Mouse (Mus musculus): Measurements from ENCODE around the gene Lrrc10b. TPM values are rescaled to one million over a fixed set of nuclear protein-coding genes. Genes with fewer than 3 reads are reported as not detected.

Lrrc10b gene
- 1.9 and 2.0 TPM in 2 replicates for polyA plus RNA-seq (2016; fragmentation: Nextera tagmentation; extraction: Ambion mirVana)

- peaks cover 99% of the 10 kb centered on the region for H3K27me3 ChIP-seq (ENCODE audit: insufficient read depth, poor library complexity, severe bottlenecking)
- H3K36me3 ChIP-seq: no peaks in the 10 kb centered on the region
- peak within 1 kb of the TSS; percentile 82 for H3K27ac ChIP-seq
- H3K9me3 ChIP-seq: no peaks in the 10 kb centered on the region
- WGBS: under 1% methylated on average over 96 of the region's 96 CpGs
- peaks cover 66% of the 10 kb centered on the region for H3K4me1 ChIP-seq (replicated peaks)
- H3K4me3 ChIP-seq: peak within 1 kb of the TSS; percentile 58
- peak; percentile 81 for DNase-seq (ENCODE audit: low spot score)
Observed at GRCm38 (mm10) chr19:10456752-10457483, at the start of gene Lrrc10b. Gene Lrrc10b (minus strand): TSS chr19:10457473.

DNA sequence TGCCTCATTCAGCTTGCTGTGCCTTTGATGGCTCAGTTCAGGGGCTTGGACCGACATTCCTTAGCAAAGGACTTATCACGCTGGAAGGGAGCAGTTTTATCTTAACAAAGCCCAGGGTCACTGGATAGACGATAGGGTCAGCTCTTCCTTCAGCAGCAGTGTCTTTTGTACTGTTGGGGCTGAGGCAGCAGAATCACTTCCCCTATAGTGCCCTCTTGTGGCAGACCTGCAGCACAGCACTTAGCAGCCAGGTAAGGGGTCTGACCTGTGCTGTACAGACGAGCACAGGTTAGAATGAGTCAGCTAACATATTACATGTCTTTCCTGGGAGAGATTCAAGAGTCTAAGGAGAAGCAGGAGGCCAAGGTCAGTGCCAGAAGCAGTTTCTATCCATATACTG, 45.3 kb upstream of the Lrrc10b start:
- WGBS: 14% methylated on average over 4 of the region's 4 CpGs

GRCm38 (mm10) chr19:10500581-10500980, 43.3 kb upstream of the Lrrc10b start:
- H3K4me1 ChIP-seq (replicated peaks): peaks cover 3% of the 10 kb centered on the region; the same call in 1 of the 2 replicates
- H3K4me3 ChIP-seq: no peak overlapping the region
- no peak overlapping the region for H3K27ac ChIP-seq
- no peaks in the 10 kb centered on the region for H3K9me3 ChIP-seq
- DNase-seq (ENCODE audit: low spot score): no peak
- no peaks in the 10 kb centered on the region for H3K27me3 ChIP-seq (ENCODE audit: insufficient read depth, poor library complexity, severe bottlenecking)
- H3K36me3 ChIP-seq: peaks cover 60% of the 10 kb centered on the region
- 95% methylated on average over 8 of the region's 8 CpGs for WGBS

More for the DNA sequence above, 45.3 kb upstream of the Lrrc10b start:
- Histone ChIP-seq H3K9me3 (no peaks in the 10 kb centered on the region), H3K4me1 (replicated peaks) (peaks cover 3% of the 10 kb centered on the region; the same call in 1 of the 2 replicates), H3K4me3 (no peak overlapping the region), H3K36me3 (peaks cover 77% of the 10 kb centered on the region), H3K27ac (no peak overlapping the region), H3K27me3 (ENCODE audit: insufficient read depth, poor library complexity, severe bottlenecking) (no peaks in the 10 kb centered on the region)
- peak; percentile 55 for DNase-seq (ENCODE audit: low spot score)

- no peak for DNase-seq (ENCODE audit: low spot score)
- Histone ChIP-seq H3K27me3 (ENCODE audit: insufficient read depth, poor library complexity, severe bottlenecking) (no peaks in the 10 kb centered on the region), H3K4me3 (no peak overlapping the region), H3K27ac (no peak overlapping the region), H3K9me3 (no peaks in the 10 kb centered on the region), H3K36me3 (peaks cover 40% of the 10 kb centered on the region), H3K4me1 (replicated peaks) (peaks cover 5% of the 10 kb centered on the region; the same call in 1 of the 2 replicates)
- 64% methylated on average over 8 of the region's 8 CpGs for WGBS
Observed at GRCm38 (mm10) chr19:10497512-10498160, 40.4 kb upstream of the Lrrc10b start.

DNA sequence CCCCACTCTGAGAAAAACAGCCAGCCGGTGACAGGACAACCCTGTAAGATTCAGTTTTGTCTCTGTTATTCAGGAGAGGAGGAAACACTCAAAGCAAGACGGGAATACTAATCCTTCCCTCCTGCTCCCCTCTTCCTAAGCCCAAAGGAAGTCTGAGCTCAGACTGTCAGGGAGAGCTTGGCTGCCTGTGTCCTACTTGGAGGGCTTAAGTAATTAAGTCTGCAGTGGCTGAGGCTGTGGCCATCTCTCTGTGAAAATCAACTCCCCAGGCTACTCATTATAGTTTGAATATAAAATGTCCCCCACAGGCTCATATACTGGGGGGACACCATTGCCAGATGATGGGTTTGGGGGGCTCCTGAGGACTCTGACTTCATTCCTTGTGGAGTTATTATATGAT, 39.7 kb upstream of the Lrrc10b start:
- no peak for DNase-seq (ENCODE audit: low spot score)
- no peaks in the 10 kb centered on the region for H3K9me3 ChIP-seq
- peaks cover 34% of the 10 kb centered on the region for H3K36me3 ChIP-seq
- 70% methylated on average over 2 of the region's 2 CpGs for WGBS
- no peak overlapping the region for H3K4me3 ChIP-seq
- H3K27me3 ChIP-seq (ENCODE audit: insufficient read depth, poor library complexity, severe bottlenecking): no peaks in the 10 kb centered on the region
- no peak overlapping the region for H3K27ac ChIP-seq
- 0 out of 2 replicates have a peak, but pooled peaks cover 6% of the 10 kb centered on the region for H3K4me1 ChIP-seq (replicated peaks)

DNA sequence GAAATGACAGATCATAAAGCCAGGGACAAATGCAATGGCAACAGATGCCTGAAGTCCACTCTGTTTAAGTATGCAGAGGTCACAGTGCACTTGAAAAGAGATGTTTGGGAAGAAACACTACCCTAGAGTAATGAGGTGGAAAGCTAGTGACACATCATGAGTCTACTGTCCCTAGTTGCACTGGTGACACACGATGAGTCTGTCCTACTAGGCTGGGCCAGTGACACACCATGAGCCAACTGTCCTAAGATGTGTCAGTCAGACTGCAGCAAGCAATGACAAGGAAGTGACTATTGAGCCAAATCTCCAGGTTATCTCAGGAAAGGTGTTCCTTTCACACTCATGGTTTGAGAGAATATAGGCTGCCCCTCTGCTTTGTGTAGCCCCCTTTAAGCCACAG, 38.4 kb upstream of the Lrrc10b start:
- WGBS: 93% methylated on average over 1 of the region's 1 CpGs
- no peak for DNase-seq (ENCODE audit: low spot score)
- no peaks in the 10 kb centered on the region for H3K27me3 ChIP-seq (ENCODE audit: insufficient read depth, poor library complexity, severe bottlenecking)
- no peak overlapping the region for H3K27ac ChIP-seq
- 0 out of 2 replicates have a peak, but pooled peaks cover 6% of the 10 kb centered on the region for H3K4me1 ChIP-seq (replicated peaks)
- peaks cover 20% of the 10 kb centered on the region for H3K36me3 ChIP-seq
- no peaks in the 10 kb centered on the region for H3K9me3 ChIP-seq
- H3K4me3 ChIP-seq: no peak overlapping the region

DNA sequence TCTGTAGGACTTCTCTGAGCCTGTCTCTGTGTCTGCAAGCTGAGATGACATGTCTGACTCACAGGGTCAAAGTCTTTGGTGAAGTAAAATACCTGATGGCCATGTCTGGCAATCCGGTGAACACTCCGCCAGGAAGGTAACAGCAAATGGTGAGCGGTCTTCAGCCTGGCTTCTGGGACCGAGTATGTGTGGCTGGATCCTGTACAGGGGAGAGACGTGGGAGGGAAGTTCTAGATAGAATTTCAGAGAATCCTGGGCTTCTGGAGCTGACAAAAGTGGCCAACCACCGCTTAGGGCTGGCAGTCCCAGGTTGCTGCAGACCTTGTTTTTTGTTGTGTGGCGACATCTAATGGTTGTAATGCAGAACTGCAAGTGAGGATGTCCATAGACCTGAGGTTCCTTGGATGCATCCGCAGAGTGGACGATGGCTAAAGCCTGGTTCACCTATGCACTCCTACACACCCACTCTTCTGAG, 29.0 kb upstream of the Lrrc10b start:
- Histone ChIP-seq H3K9me3 (no peaks in the 10 kb centered on the region), H3K36me3 (no peaks in the 10 kb centered on the region), H3K4me3 (no peak overlapping the region), H3K27me3 (ENCODE audit: insufficient read depth, poor library complexity, severe bottlenecking) (peaks cover 16% of the 10 kb centered on the region; the same call in 1 of the 2 replicates), H3K27ac (no peak overlapping the region), H3K4me1 (replicated peaks) (peaks cover 20% of the 10 kb centered on the region)
- 25% methylated on average over 9 of the region's 9 CpGs for WGBS
- peak; percentile 69 for DNase-seq (ENCODE audit: low spot score)

DNA sequence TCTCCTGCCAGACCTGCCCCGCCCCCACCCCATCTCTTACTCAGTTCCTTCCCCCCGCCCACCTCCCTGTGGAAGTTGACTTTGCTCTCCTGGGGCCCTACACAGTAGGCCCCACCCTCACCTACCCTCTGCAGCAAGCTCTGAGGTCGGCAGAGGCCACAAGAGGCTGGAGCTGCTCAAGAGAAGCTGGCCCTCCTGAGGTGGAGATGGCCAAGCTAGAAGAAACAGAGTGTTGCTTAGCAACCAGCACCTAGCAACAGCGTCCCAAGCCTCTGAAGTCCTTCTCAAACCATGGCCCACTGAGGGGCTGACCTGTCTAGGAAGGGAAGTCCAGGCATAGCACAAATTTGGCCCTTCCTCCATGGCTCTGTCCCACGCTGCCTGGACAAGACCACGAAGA, 25.4 kb upstream of the Lrrc10b start, which contains the start of gene Ppp1r32:
Ppp1r32 (minus strand) TSS at position 226 of the 400 bp plus-strand sequence.
- Histone ChIP-seq H3K36me3 (no peaks in the 10 kb centered on the region), H3K9me3 (no peaks in the 10 kb centered on the region), H3K27ac (0 out of 2 replicates have a peak within 1 kb of the TSS, but pooled peaks have one; percentile 14), H3K4me1 (replicated peaks) (peaks cover 27% of the 10 kb centered on the region), H3K27me3 (ENCODE audit: insufficient read depth, poor library complexity, severe bottlenecking) (peaks cover 20% of the 10 kb centered on the region), H3K4me3 (no peak within 1 kb of the TSS)
- DNase-seq (ENCODE audit: low spot score): peak; percentile 78
- WGBS: 28% methylated on average over 6 of the region's 6 CpGs

DNA sequence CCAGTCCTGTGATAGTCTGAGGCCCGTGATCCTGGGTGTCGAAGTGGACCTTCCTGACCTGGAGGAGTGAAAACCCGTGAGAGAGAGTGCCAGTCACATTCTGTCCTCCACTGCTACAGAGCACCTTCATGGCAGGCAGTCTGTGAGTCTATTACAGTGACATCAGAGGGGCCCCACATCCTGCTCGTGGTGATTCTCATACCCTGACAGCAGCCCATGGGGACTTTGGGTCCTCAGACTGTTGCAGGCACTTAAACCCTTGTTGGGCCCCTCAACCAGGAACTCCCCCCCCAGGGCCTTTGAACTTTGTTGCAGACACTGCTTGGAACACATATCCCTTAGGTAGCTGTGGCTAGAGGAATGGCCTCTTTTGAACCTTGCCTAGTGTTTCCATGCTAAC, 22.3 kb upstream of the Lrrc10b start:
- H3K4me3 ChIP-seq: no peak overlapping the region
- H3K27me3 ChIP-seq (ENCODE audit: insufficient read depth, poor library complexity, severe bottlenecking): peaks cover 24% of the 10 kb centered on the region
- H3K27ac ChIP-seq: no peak overlapping the region
- peaks cover 24% of the 10 kb centered on the region for H3K4me1 ChIP-seq (replicated peaks)
- WGBS: 77% methylated on average over 4 of the region's 4 CpGs
- H3K9me3 ChIP-seq: no peaks in the 10 kb centered on the region
- DNase-seq (ENCODE audit: low spot score): no peak
- no peaks in the 10 kb centered on the region for H3K36me3 ChIP-seq

GRCm38 (mm10) chr19:10473779-10474178, 16.5 kb upstream of the Lrrc10b start:
- Histone ChIP-seq H3K27me3 (ENCODE audit: insufficient read depth, poor library complexity, severe bottlenecking) (peaks cover 30% of the 10 kb centered on the region), H3K4me3 (no peak overlapping the region), H3K4me1 (replicated peaks) (peaks cover 17% of the 10 kb centered on the region), H3K36me3 (no peaks in the 10 kb centered on the region), H3K27ac (no peak overlapping the region), H3K9me3 (no peaks in the 10 kb centered on the region)
- 19% methylated on average over 6 of the region's 6 CpGs for WGBS
- DNase-seq (ENCODE audit: low spot score): no peak

DNA sequence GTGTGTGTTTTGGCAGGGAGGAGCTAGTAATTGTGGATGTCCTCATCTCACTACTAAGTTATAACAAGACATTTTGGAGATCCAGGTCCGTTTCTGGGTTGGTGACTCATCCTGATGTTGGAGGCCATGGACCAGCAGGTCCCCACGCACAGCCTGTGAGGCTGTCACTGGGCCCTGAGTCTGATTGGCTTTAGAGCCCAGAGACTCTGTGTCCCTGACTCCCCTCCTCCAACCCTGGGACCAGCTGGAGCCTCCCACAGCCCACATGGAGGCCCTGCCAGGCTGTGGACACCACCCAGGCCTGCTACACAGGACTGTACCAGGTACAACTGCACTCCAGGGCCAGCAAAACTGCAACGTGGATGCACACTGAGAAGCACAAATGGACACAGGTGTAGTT, 15.7 kb upstream of the Lrrc10b start:
- Histone ChIP-seq H3K27me3 (ENCODE audit: insufficient read depth, poor library complexity, severe bottlenecking) (peaks cover 27% of the 10 kb centered on the region), H3K36me3 (no peaks in the 10 kb centered on the region), H3K4me3 (no peak overlapping the region), H3K27ac (no peak overlapping the region), H3K4me1 (replicated peaks) (peaks cover 18% of the 10 kb centered on the region), H3K9me3 (no peaks in the 10 kb centered on the region)
- 85% methylated on average over 3 of the region's 3 CpGs for WGBS
- no peak for DNase-seq (ENCODE audit: low spot score)

DNA sequence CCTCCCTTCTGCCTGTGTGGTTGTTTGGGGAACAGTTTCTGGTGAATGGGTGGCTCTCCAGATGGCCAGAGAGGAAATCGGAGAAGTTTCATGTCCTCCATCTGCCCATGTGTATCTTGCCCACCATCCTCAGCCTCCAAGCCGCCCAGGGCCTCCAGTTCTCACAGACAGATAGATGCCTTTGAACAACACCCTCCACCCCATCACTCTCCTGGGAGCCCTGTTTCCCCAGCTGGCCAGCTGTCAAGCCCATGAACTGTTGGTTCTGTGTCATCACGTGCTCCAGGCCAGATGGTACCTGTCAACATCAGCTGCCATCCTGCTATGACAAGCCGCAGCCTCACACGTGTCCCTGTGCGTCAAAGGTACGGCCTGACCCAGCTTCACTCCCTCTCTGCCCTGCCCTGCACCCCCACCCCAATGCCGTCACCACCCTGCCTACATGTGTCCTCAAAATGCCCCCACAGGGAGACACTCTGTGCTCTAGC, 11.9 kb upstream of the Lrrc10b start:
- Histone ChIP-seq H3K36me3 (no peaks in the 10 kb centered on the region), H3K4me1 (replicated peaks) (peaks cover 20% of the 10 kb centered on the region), H3K4me3 (no peak overlapping the region), H3K27ac (no peak overlapping the region), H3K27me3 (ENCODE audit: insufficient read depth, poor library complexity, severe bottlenecking) (peaks cover 8% of the 10 kb centered on the region; the same call in 1 of the 2 replicates), H3K9me3 (no peaks in the 10 kb centered on the region)
- WGBS: 68% methylated on average over 8 of the region's 8 CpGs
- no peak for DNase-seq (ENCODE audit: low spot score)

GRCm38 (mm10) chr19:10464427-10464826, 7.2 kb upstream of the Lrrc10b start:
- H3K27me3 ChIP-seq (ENCODE audit: insufficient read depth, poor library complexity, severe bottlenecking): peaks cover 44% of the 10 kb centered on the region
- no peaks in the 10 kb centered on the region for H3K36me3 ChIP-seq
- WGBS: 4% methylated on average over 4 of the region's 4 CpGs
- no peak overlapping the region for H3K4me3 ChIP-seq
- H3K27ac ChIP-seq: no peak overlapping the region
- DNase-seq (ENCODE audit: low spot score): no peak
- H3K4me1 ChIP-seq (replicated peaks): peaks cover 50% of the 10 kb centered on the region
- no peaks in the 10 kb centered on the region for H3K9me3 ChIP-seq

Measured in hindbrain, embryonic 10.5 days (tissue).